Mouse (Mus musculus) hindbrain, embryonic 15.5 days (tissue): ENCODE data around the gene Akap2. TPM values are rescaled to one million over a fixed set of nuclear protein-coding genes. Genes with fewer than 3 reads are reported as not detected.

Source experiments
- ATAC-seq: fragments of 200-750 bp; cut with Nextera tagmentation; 2 replicates; pipeline ENCODE4 v1.8.0; 2017; ENCODE audit warnings: low read depth, moderate number of reproducible peaks, moderate TSS enrichment; ENCODE audit not compliant: low FRiP score
- H3K27ac ChIP-seq: fragments of 300-500 bp; sonication (generic); replicated peaks from 2 replicates; pipeline ENCODE4 v1.5.1; 2015; ENCODE audit warnings: mild to moderate bottlenecking, inconsistent platforms
- H3K27me3 ChIP-seq: fragments of 300-500 bp; sonication (generic); 2 replicates; pipeline ENCODE4 v1.6.1; 2015; ENCODE audit warnings: control low read depth, inconsistent platforms
- H3K36me3 ChIP-seq: fragments of 300-500 bp; sonication (generic); 2 replicates; pipeline ENCODE4 v1.6.1; 2015; ENCODE audit warnings: control low read depth, inconsistent platforms
- H3K4me1 ChIP-seq: fragments of 300-500 bp; sonication (generic); replicated peaks from 2 replicates; pipeline ENCODE4 v1.6.1; 2015; ENCODE audit warnings: control low read depth, inconsistent platforms
- H3K4me2 ChIP-seq: fragments of 300-500 bp; sonication (generic); 2 replicates; pipeline ENCODE4 v1.6.1; 2015; ENCODE audit warnings: moderate library complexity, mild to moderate bottlenecking, inconsistent platforms
- H3K4me3 ChIP-seq: fragments of 300-500 bp; sonication (generic); 2 replicates; pipeline ENCODE4 v1.5.1; 2015; ENCODE audit warnings: mild to moderate bottlenecking, inconsistent platforms
- H3K9ac ChIP-seq: fragments of 300-500 bp; sonication (generic); 2 replicates; pipeline ENCODE4 v1.6.1; 2015; ENCODE audit warnings: inconsistent platforms
- H3K9me3 ChIP-seq: fragments of 300-500 bp; sonication (generic); 2 replicates; pipeline ENCODE4 v1.6.1; 2016; ENCODE audit warnings: control low read depth, inconsistent platforms
- WGBS: fragments of 180-500 bp; shearing (Covaris S2); methylation state at CpG from one replicate; pipeline ENCODE4 v1.1.7; 2015; 5-methylcytosine and 5-hydroxymethylcytosine counted together
- polyA plus RNA-seq: library from polyadenylated mRNA; unstranded; fragments of >200 nt; fragmentation: Nextera tagmentation; extraction: Ambion mirVana; gene quantifications from 2 replicates; pipeline ENCODE4 v1.2.1, GENCODE M21; 2015

The Akap2 gene
- polyA plus RNA-seq, 1 experiment from 2014 or later: 11.4 TPM

- no peak overlapping the region for H3K9ac ChIP-seq
These were observed 32.7 kb upstream of the Akap2 start for GRCm38 (mm10) chr4:57684676-57685215.

GRCm38 (mm10) chr4:57686736-57687135 is 30.7 kb upstream of the Akap2 start:
- no peaks in the 10 kb centered on the region for H3K9me3 ChIP-seq
- peaks cover 8% of the 10 kb centered on the region for H3K36me3 ChIP-seq
- H3K4me3 ChIP-seq: no peak overlapping the region
- H3K27ac ChIP-seq: no peak overlapping the region
- no peak overlapping the region for H3K4me2 ChIP-seq
- H3K9ac ChIP-seq: no peak overlapping the region
- 66% methylated on average over 3 of the region's 3 CpGs for WGBS
- no peaks in the 10 kb centered on the region for H3K27me3 ChIP-seq
- H3K4me1 ChIP-seq: no peaks in the 10 kb centered on the region
- no peak for ATAC-seq

More at GRCm38 (mm10) chr4:57684676-57685215, 32.7 kb upstream of the Akap2 start:
- H3K4me2 ChIP-seq: no peak overlapping the region
- no peaks in the 10 kb centered on the region for H3K9me3 ChIP-seq
- H3K36me3 ChIP-seq: peaks cover 4% of the 10 kb centered on the region
- ATAC-seq: no peak
- 0 out of 2 replicates have a peak, but pooled peaks cover 4% of the 10 kb centered on the region for H3K4me1 ChIP-seq
- no peak overlapping the region for H3K4me3 ChIP-seq
- no peaks in the 10 kb centered on the region for H3K27me3 ChIP-seq
- WGBS: 85% methylated on average over 12 of the region's 12 CpGs
- H3K27ac ChIP-seq: no peak overlapping the region

DNA sequence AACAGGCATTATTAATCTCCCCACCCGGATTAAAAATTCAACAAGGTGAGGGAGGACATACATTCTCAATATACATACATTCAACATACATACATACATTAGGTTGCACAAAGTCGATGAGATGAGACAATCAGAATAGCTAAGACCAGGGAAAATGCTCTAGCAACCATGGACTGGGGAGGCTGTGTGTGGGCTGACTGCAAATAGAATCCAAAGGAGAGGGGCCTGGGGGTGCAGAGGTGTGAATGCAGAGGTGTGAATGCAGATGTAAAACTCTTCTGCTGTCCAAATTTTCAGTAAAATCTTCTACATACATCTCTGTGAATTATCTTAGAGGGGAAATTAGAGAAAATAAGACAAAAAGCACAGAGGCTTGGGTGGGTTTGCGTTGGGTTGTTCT is 29.9 kb upstream of the Akap2 start:
- H3K27ac ChIP-seq: no peak overlapping the region
- H3K36me3 ChIP-seq: peaks cover 8% of the 10 kb centered on the region
- no peak for ATAC-seq
- no peaks in the 10 kb centered on the region for H3K4me1 ChIP-seq
- no peak overlapping the region for H3K4me2 ChIP-seq
- WGBS: 85% methylated on average over 3 of the region's 3 CpGs
- H3K9ac ChIP-seq: no peak overlapping the region
- H3K9me3 ChIP-seq: no peaks in the 10 kb centered on the region
- no peak overlapping the region for H3K4me3 ChIP-seq
- H3K27me3 ChIP-seq: no peaks in the 10 kb centered on the region

GRCm38 (mm10) chr4:57688131-57688530 is 29.3 kb upstream of the Akap2 start:
- ATAC-seq: no peak
- no peaks in the 10 kb centered on the region for H3K9me3 ChIP-seq
- no peaks in the 10 kb centered on the region for H3K27me3 ChIP-seq
- no peaks in the 10 kb centered on the region for H3K4me1 ChIP-seq
- H3K27ac ChIP-seq: no peak overlapping the region
- H3K36me3 ChIP-seq: peaks cover 8% of the 10 kb centered on the region
- H3K9ac ChIP-seq: no peak overlapping the region
- no peak overlapping the region for H3K4me3 ChIP-seq
- H3K4me2 ChIP-seq: no peak overlapping the region
- 85% methylated on average over 9 of the region's 9 CpGs for WGBS

- H3K27me3 ChIP-seq: no peaks in the 10 kb centered on the region
- WGBS: 78% methylated on average over 6 of the region's 6 CpGs
- H3K4me3 ChIP-seq: no peak overlapping the region
- no peak overlapping the region for H3K27ac ChIP-seq
- no peak overlapping the region for H3K9ac ChIP-seq
- no peaks in the 10 kb centered on the region for H3K9me3 ChIP-seq
- H3K4me1 ChIP-seq: no peaks in the 10 kb centered on the region
- no peak overlapping the region for H3K4me2 ChIP-seq
- no peak for ATAC-seq
- H3K36me3 ChIP-seq: peaks cover 8% of the 10 kb centered on the region
These were observed 27.5 kb upstream of the Akap2 start for GRCm38 (mm10) chr4:57690001-57690400.

DNA sequence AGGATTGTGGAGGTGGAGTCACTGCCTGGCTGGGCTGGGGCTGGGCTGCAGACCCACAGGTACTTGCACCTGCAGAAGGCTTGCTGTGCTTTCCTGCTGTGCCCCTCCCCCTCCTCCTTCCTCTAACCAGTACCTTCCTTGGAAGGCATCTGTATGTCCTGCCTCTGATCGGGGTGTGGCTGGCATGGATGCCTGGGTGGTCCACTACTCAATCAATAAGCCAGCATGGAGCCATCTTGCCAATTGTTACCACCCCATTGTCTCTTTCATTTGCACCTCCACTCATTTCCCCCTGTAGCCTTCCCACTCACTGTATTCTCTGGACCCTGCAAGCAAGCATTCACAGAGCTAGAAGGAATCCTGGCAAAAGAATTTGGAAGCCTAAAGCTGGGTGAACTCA is 26.7 kb upstream of the Akap2 start:
- WGBS: 35% methylated on average over 1 of the region's 1 CpGs
- no peak for ATAC-seq
- H3K4me1 ChIP-seq: no peaks in the 10 kb centered on the region
- H3K4me2 ChIP-seq: no peak overlapping the region
- H3K36me3 ChIP-seq: peaks cover 8% of the 10 kb centered on the region
- H3K9ac ChIP-seq: no peak overlapping the region
- H3K9me3 ChIP-seq: no peaks in the 10 kb centered on the region
- no peak overlapping the region for H3K27ac ChIP-seq
- no peaks in the 10 kb centered on the region for H3K27me3 ChIP-seq
- no peak overlapping the region for H3K4me3 ChIP-seq

DNA sequence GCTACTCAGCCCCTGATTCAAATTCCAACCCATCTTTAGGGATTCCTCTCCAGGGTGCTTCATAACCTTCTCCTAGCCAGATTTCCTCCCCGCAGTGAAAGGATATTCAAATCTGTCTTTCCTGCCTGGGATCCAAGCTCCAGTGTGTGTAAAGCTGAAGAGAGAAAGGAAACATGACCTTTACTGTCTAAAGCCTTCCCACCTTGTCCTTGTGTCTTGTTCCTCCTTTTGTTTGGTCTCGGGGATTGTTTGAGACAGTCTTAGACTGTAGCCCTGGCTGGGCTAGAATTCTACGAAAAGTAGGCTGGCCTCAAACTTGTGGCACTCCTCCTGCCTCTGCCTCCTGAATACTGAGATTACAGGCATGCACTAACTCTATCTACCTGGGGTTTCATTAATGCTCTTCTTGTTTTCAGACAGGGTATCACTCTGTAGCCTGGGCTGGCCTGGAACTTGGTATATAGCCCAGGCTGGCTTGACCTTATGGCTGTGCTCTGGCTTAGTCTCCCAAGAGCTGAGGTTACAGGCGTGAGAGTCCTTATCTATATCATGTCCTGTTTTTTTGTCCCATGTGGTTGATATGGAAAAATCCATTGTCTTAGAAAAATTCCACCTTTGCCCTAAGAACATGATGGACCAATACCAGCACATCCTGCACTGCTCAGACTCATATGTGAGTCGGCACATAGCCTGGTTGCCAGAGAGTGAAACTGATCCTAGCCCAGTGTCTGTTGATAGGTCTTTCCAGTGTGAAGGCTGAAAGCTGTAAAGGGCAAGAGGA is 22.9 kb upstream of the Akap2 start:
- H3K4me1 ChIP-seq: no peaks in the 10 kb centered on the region
- H3K27me3 ChIP-seq: no peaks in the 10 kb centered on the region
- 85% methylated on average over 5 of the region's 5 CpGs for WGBS
- H3K4me3 ChIP-seq: no peak overlapping the region
- H3K9ac ChIP-seq: no peak overlapping the region
- ATAC-seq: no peak
- no peak overlapping the region for H3K27ac ChIP-seq
- no peak overlapping the region for H3K4me2 ChIP-seq
- H3K9me3 ChIP-seq: no peaks in the 10 kb centered on the region
- H3K36me3 ChIP-seq: peaks cover 7% of the 10 kb centered on the region

- no peak for ATAC-seq
- Histone ChIP-seq H3K9me3 (no peaks in the 10 kb centered on the region), H3K4me2 (no peak overlapping the region), H3K9ac (no peak overlapping the region), H3K4me3 (no peak overlapping the region), H3K36me3 (no peaks in the 10 kb centered on the region), H3K27ac (no peak overlapping the region), H3K27me3 (no peaks in the 10 kb centered on the region), H3K4me1 (no peaks in the 10 kb centered on the region)
- 97% methylated on average over 11 of the region's 11 CpGs for WGBS
These were observed 20.5 kb upstream of the Akap2 start for GRCm38 (mm10) chr4:57696955-57697354.

GRCm38 (mm10) chr4:57697918-57698611 is 19.4 kb upstream of the Akap2 start:
- no peaks in the 10 kb centered on the region for H3K4me1 ChIP-seq
- no peak for ATAC-seq
- H3K9me3 ChIP-seq: no peaks in the 10 kb centered on the region
- WGBS: 83% methylated on average over 12 of the region's 12 CpGs
- no peak overlapping the region for H3K27ac ChIP-seq
- no peak overlapping the region for H3K4me3 ChIP-seq
- H3K27me3 ChIP-seq: no peaks in the 10 kb centered on the region
- no peaks in the 10 kb centered on the region for H3K36me3 ChIP-seq
- no peak overlapping the region for H3K4me2 ChIP-seq
- no peak overlapping the region for H3K9ac ChIP-seq

DNA sequence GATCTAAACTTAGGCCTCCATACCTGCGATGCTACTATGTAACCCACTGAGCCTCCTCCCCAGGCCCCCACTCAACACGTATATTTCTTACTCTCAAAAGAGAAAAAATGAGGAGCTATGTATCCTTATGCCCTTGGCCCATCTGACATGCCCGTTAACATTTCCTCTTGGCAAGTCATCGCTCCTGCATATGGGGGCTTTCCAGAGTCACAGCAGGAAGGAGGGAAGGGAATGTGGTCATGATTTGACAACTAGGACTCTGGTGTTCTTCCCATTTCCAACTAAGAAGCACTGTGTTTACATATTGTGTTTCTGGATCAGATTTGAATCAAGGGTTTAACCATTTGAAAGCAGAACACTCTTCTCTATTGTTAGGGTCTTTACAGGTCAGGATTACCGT is 15.9 kb upstream of the Akap2 start:
- H3K9me3 ChIP-seq: no peaks in the 10 kb centered on the region
- no peaks in the 10 kb centered on the region for H3K36me3 ChIP-seq
- no peaks in the 10 kb centered on the region for H3K27me3 ChIP-seq
- H3K27ac ChIP-seq: no peak overlapping the region
- H3K9ac ChIP-seq: no peak overlapping the region
- 78% methylated on average over 5 of the region's 5 CpGs for WGBS
- no peaks in the 10 kb centered on the region for H3K4me1 ChIP-seq
- no peak for ATAC-seq
- H3K4me2 ChIP-seq: no peak overlapping the region
- H3K4me3 ChIP-seq: no peak overlapping the region

GRCm38 (mm10) chr4:57703574-57704470 is 13.6 kb upstream of the Akap2 start:
- Histone ChIP-seq H3K9me3 (no peaks in the 10 kb centered on the region), H3K27me3 (no peaks in the 10 kb centered on the region), H3K4me1 (no peaks in the 10 kb centered on the region), H3K4me3 (no peak overlapping the region), H3K9ac (no peak overlapping the region), H3K27ac (no peak overlapping the region), H3K36me3 (no peaks in the 10 kb centered on the region), H3K4me2 (no peak overlapping the region)
- no peak for ATAC-seq
- 79% methylated on average over 11 of the region's 11 CpGs for WGBS

GRCm38 (mm10) chr4:57704575-57704974 is 12.9 kb upstream of the Akap2 start:
- Histone ChIP-seq H3K27ac (no peak overlapping the region), H3K36me3 (peaks cover 4% of the 10 kb centered on the region), H3K27me3 (no peaks in the 10 kb centered on the region), H3K9me3 (no peaks in the 10 kb centered on the region), H3K4me3 (no peak overlapping the region), H3K4me2 (no peak overlapping the region), H3K9ac (no peak overlapping the region), H3K4me1 (no peaks in the 10 kb centered on the region)
- no peak for ATAC-seq
- 90% methylated on average over 7 of the region's 7 CpGs for WGBS
